Mouse (Mus musculus) megakaryocyte, embryonic 14.5 days (primary cell): ENCODE measurements around the gene Nlgn1. TPM values are rescaled to one million over a fixed set of nuclear protein-coding genes. Genes with fewer than 3 reads are reported as not detected.

ENCODE experiments used
- H3K27me3 ChIP-seq: replicated peaks from 2 replicates; pipeline ENCODE3; 2012; ENCODE audit warnings: inconsistent platforms
- H3K36me3 ChIP-seq: replicated peaks from 2 replicates; pipeline ENCODE3; 2012; ENCODE audit warnings: low read length, inconsistent platforms, mixed read lengths
- H3K4me1 ChIP-seq: 2 replicates; pipeline ENCODE4 v1.6.1; 2012; ENCODE audit warnings: inconsistent platforms
- H3K4me3 ChIP-seq: replicated peaks from 2 replicates; pipeline ENCODE3; 2012; ENCODE audit warnings: moderate library complexity, mild to moderate bottlenecking, inconsistent platforms
- H3K9me3 ChIP-seq: 2 replicates; pipeline ENCODE4 v1.6.1; 2012; ENCODE audit warnings: inconsistent platforms
- FLI1 ChIP-seq: IDR thresholded peaks from 2 replicates; pipeline ENCODE4 v1.6.1; 2012; ENCODE audit warnings: low read length, inconsistent platforms, mixed read lengths
- GATA1 ChIP-seq: IDR thresholded peaks from 3 replicates; pipeline ENCODE4 v1.6.1; 2012; ENCODE audit warnings: mixed read lengths, low read length, inconsistent platforms, borderline replicate concordance
- polyA plus RNA-seq: library from polyadenylated mRNA; stranded (reverse); fragments of >175 nt; gene quantifications from 2 replicates; pipeline ENCODE4 v1.2.3, GENCODE M21; 2012; ENCODE audit warnings: low replicate concordance; ENCODE audit not compliant: insufficient read depth

The Nlgn1 gene
- polyA plus RNA-seq, 1 experiment = 0.13 TPM

DNA sequence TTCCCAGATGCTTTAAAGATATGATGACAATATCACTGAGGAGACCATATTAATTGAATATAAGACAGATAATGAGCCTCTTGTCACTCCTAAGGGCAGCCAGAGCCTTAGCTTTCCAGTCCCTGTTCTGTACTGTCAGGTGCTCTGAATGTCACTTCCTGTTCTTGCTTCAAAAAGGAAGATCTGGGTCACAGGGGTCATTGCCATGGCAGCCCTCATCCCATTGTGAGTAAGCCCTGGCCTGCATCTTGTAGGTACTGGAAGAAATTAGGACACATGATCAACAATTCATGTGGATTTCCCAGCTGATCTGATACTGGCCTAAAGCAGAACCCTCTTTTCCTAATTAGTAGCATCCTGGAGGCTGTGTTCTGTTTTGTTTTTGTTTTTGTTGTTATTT is 463.1 kb downstream of the Nlgn1 start:
- Histone ChIP-seq H3K4me3 (no peak overlapping the region), H3K9me3 (no peaks in the 10 kb centered on the region), H3K36me3 (no peaks in the 10 kb centered on the region), H3K4me1 (no peaks in the 10 kb centered on the region), H3K27me3 (no peaks in the 10 kb centered on the region)
- TF ChIP-seq FLI1 (no peak), GATA1 (no peak)

DNA sequence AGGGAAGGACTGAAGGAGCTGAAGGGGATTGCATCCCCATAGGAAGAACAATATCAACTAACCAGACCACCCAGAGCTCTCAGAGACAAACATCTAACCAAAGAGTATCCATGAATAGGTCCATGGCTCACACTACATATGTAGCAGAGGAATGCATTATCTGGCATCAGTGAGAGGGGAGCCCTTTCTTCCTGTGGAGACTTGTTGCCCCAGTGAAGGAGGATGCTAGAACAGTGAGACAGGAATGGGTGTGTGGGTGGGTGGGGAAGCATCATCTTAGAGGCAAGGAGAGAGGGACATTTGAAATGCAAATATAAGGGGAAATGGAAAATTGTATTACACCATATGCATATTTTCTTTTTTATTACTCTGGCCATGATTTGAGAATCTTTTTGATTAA is 473.9 kb downstream of the Nlgn1 start:
- no peak overlapping the region for H3K4me3 ChIP-seq
- H3K36me3 ChIP-seq = no peaks in the 10 kb centered on the region
- TF ChIP-seq FLI1 (no peak), GATA1 (no peak)
- H3K9me3 ChIP-seq = no peaks in the 10 kb centered on the region
- no peaks in the 10 kb centered on the region for H3K4me1 ChIP-seq
- H3K27me3 ChIP-seq = no peaks in the 10 kb centered on the region

DNA sequence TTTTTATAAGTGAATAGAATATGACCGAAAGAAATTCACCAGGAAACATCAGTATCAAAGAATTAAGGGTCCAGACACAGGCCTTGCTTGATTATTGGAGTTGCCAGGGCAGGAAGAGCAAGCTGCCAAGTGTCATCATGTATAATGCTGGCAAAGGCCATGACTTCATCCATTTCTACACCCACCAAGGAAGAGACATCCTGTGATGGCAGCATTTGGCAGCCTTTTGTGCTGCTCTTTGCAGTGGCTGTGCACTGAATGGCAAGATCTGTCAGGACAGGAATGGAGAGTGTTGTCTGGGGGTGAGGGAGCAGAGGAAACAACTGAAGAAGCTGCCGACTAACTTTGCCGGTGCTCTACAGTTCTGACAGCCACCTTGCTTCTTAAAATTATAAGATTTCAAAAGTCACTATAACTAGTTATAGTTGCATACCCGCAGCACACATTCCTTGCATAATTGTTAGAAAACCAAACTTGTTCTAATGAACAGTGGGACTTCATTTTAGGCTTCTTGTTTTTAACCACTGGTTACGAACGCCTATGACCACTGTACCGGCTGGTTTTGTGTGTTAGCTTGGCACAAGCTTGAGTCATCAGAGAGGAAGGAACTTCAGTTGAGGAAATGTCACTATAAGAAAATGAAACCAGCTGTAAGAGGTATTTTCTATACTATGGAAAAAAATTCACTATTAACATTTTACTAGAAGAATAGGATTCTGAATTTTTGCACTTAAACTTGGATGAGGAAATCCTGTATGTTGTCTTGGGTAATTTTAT is 487.4 kb downstream of the Nlgn1 start:
- Histone ChIP-seq H3K27me3 (no peaks in the 10 kb centered on the region), H3K36me3 (no peaks in the 10 kb centered on the region), H3K4me1 (no peaks in the 10 kb centered on the region), H3K9me3 (peaks cover 5% of the 10 kb centered on the region; the same call in 1 of the 2 replicates), H3K4me3 (no peak overlapping the region)
- TF ChIP-seq FLI1 (no peak), GATA1 (no peak)

DNA sequence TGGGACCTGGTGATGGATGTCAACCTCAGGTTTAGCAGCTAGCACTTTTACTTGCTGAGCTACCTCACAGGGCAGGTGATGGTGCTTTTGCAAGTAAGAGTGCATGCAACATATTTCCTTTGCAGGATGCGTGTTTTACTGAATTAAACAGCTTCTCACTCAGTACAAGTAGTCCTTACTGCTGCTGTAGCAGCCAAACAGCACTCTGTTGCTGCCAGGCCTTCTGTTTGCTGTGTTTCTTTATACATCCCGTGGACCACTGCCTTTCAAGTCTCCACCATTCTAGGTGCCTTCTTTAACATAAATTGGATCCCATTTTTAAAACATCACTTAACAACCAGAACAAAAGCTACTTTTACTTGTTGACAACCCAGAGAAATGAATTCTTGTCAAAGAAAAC is 502.0 kb downstream of the Nlgn1 start:
- Histone ChIP-seq H3K36me3 (no peaks in the 10 kb centered on the region), H3K4me3 (no peak overlapping the region), H3K9me3 (no peaks in the 10 kb centered on the region), H3K4me1 (no peaks in the 10 kb centered on the region), H3K27me3 (no peaks in the 10 kb centered on the region)
- TF ChIP-seq GATA1 = no peak
- no peak for TF ChIP-seq FLI1

DNA sequence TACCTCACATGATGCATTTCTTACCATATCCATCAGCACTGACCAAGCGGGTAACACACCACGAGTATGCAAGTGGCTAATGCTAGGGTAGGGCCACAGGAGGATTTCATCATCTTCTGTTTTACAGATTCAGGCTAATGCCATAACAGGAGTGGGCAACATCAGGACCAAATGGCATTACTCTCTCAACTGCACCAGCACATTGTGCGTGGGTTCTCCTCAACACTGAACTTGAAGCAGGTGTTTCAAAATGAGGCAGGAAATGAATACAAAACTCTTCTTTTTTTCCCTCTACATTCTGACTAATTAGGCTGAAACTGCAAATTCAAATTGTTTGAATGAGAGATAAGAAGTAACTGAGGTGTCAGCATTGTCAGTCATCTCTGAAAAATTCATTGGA is 518.9 kb downstream of the Nlgn1 start:
- Histone ChIP-seq H3K9me3 (no peaks in the 10 kb centered on the region), H3K27me3 (no peaks in the 10 kb centered on the region), H3K4me3 (no peak overlapping the region), H3K4me1 (no peaks in the 10 kb centered on the region), H3K36me3 (no peaks in the 10 kb centered on the region)
- no peak for TF ChIP-seq GATA1
- no peak for TF ChIP-seq FLI1

DNA sequence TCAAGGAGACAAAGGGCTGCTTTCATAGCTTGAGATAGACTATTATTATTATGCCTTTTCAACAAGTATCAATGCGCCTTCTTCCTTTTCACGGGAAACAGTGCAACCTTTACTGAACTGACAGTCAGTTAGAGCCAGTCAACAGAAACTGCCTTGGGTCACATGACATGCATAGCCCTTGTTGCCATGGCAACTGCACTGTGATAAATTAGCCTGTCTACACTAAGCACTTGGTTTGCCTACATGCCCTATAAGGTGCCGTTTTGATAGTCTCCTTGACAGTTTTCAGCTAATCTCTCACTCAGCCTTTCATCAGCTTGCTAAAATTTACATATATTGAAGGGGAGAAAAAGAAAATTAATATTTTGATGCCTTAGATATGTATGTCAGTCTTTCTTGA is 524.7 kb downstream of the Nlgn1 start:
- Histone ChIP-seq H3K9me3 (no peaks in the 10 kb centered on the region), H3K36me3 (no peaks in the 10 kb centered on the region), H3K4me3 (no peak overlapping the region), H3K27me3 (no peaks in the 10 kb centered on the region), H3K4me1 (no peaks in the 10 kb centered on the region)
- TF ChIP-seq FLI1 (no peak), GATA1 (no peak)

DNA sequence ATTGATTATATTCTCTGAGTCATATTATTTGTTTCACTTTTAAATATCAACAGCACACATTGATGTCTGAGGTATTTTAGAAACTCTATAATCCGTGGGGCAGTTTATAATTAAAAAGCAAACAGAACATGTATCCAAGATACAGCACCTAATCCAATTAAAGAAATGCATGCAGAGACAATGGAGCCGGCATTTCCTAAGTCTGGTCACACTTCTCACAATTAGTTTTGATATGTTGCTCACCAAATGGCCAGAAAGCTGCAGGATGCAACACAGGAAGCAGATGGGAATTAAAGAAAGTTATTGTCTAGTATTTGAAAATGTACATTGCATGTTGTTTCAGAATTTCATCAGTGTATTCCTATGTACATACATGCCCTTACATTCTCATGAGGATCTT is 550.6 kb downstream of the Nlgn1 start:
- H3K36me3 ChIP-seq = no peaks in the 10 kb centered on the region
- TF ChIP-seq GATA1 (no peak), FLI1 (no peak)
- no peaks in the 10 kb centered on the region for H3K4me1 ChIP-seq
- H3K4me3 ChIP-seq = no peak overlapping the region
- H3K27me3 ChIP-seq = no peaks in the 10 kb centered on the region
- no peaks in the 10 kb centered on the region for H3K9me3 ChIP-seq

DNA sequence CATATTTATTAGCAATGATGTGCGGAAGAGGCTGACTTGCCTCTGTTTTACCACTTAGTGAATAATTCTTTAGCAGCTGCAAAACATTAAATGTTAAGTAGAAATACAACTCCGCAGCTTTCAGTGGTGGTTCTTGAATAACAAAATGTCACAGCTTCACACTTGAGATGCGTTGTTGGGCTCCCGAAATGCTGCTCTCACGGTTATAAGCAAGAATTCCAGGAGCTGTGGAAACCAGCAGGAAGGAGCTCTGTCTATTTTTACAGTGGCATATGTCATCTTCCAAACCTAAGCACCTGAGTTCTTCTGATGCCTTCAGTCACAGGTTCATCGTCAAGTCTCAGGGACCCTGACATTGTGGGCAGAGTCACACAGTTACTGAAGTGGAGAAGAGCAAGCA is 556.8 kb downstream of the Nlgn1 start:
- H3K4me1 ChIP-seq = no peaks in the 10 kb centered on the region
- peaks cover 3% of the 10 kb centered on the region; the same call in 1 of the 2 replicates for H3K9me3 ChIP-seq
- H3K27me3 ChIP-seq = no peaks in the 10 kb centered on the region
- TF ChIP-seq FLI1 (no peak), GATA1 (no peak)
- no peak overlapping the region for H3K4me3 ChIP-seq
- H3K36me3 ChIP-seq = no peaks in the 10 kb centered on the region

DNA sequence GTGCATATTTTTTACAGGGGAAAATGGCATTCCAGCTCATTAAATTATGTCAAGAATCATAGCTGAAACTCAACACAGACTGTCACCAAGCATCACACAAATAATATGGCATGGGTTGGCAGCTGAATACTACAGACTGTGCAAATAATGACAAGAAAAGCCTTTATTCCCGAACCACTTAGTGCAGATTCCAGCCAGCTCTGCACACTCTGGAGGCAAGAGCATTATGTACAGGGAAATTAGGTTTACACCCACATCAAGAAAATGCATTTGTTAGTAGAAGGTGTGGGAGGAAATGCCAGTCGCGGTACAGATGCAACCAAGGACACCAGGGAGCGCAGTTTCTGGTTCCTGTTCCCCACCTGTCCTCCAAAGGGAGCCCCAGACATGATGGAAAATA is 558.4 kb downstream of the Nlgn1 start:
- no peak overlapping the region for H3K4me3 ChIP-seq
- H3K9me3 ChIP-seq = peaks cover 3% of the 10 kb centered on the region; the same call in 1 of the 2 replicates
- no peak for TF ChIP-seq GATA1
- no peaks in the 10 kb centered on the region for H3K27me3 ChIP-seq
- no peaks in the 10 kb centered on the region for H3K36me3 ChIP-seq
- H3K4me1 ChIP-seq = no peaks in the 10 kb centered on the region

DNA sequence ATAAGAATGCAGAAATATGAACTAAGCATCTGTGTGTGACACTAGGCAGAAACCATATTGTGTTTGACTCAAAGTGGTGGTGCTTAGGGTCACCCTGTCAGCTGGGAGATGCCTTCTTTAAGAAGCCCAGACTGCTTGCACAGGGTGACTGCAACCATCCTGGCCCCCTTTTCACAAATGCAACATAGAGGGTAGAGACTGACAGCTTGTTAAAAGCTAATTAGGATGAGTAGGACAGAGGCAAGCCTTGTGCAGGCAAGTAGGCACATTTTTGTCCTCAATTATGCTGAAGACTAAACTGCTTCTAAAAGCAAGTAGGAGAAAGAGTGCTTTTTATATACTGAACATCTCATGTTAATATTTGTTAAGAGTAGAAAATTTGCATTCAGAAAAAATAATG is 558.8 kb downstream of the Nlgn1 start:
- no peaks in the 10 kb centered on the region for H3K4me1 ChIP-seq
- H3K36me3 ChIP-seq = no peaks in the 10 kb centered on the region
- TF ChIP-seq GATA1 (no peak), FLI1 (no peak)
- peaks cover 3% of the 10 kb centered on the region; the same call in 1 of the 2 replicates for H3K9me3 ChIP-seq
- H3K27me3 ChIP-seq = no peaks in the 10 kb centered on the region
- H3K4me3 ChIP-seq = no peak overlapping the region

DNA sequence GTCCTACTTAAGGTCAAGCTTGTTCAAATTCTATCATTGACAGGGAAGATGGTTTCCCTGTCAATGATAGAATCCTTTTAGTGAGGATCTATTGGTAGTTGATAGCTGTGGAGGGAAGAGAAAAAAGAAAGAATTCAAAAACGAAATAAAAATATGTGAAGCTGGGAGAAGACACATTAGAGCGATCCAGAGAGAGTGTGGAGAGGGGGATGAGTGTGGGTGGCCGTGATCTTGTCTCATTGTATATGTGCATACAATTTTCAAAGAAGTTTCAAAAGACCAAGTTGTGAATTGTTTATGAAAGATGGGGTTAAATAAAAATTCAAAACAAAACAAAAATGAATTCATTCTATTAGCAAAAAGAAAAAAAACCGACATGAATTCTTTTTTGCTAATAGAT is 568.6 kb downstream of the Nlgn1 start:
- TF ChIP-seq GATA1 (no peak), FLI1 (no peak)
- Histone ChIP-seq H3K4me3 (no peak overlapping the region), H3K9me3 (no peaks in the 10 kb centered on the region), H3K27me3 (no peaks in the 10 kb centered on the region), H3K4me1 (no peaks in the 10 kb centered on the region), H3K36me3 (no peaks in the 10 kb centered on the region)

DNA sequence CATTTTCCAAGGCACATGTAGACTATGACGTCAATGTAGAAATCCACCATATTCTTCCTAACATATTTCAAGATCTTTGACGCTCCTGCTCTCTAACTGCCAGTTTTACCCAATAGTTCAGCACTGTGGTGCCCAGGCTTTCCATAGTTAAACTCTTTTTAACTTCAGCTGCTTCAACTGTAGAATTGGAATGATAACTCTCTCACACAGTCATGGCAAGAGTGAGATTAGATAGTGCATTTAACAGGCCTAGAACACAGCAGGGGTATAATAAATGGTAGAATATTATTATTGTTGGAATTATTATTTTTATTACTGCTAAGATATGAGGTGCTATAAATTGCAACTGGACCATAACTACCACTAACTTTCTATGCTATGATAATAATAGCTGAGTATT is 574.4 kb downstream of the Nlgn1 start:
- TF ChIP-seq GATA1 (no peak), FLI1 (no peak)
- Histone ChIP-seq H3K9me3 (no peaks in the 10 kb centered on the region; the same call in 1 of the 2 replicates), H3K27me3 (no peaks in the 10 kb centered on the region), H3K36me3 (no peaks in the 10 kb centered on the region), H3K4me1 (no peaks in the 10 kb centered on the region), H3K4me3 (no peak overlapping the region)
